Mouse (Mus musculus): ENCODE data around the gene Itga2b. TPM values are rescaled to one million over a fixed set of nuclear protein-coding genes. Genes with fewer than 3 reads are reported as not detected.

Itga2b gene
- polyA plus RNA-seq, 1 experiment, result 1.9 TPM

DNA sequence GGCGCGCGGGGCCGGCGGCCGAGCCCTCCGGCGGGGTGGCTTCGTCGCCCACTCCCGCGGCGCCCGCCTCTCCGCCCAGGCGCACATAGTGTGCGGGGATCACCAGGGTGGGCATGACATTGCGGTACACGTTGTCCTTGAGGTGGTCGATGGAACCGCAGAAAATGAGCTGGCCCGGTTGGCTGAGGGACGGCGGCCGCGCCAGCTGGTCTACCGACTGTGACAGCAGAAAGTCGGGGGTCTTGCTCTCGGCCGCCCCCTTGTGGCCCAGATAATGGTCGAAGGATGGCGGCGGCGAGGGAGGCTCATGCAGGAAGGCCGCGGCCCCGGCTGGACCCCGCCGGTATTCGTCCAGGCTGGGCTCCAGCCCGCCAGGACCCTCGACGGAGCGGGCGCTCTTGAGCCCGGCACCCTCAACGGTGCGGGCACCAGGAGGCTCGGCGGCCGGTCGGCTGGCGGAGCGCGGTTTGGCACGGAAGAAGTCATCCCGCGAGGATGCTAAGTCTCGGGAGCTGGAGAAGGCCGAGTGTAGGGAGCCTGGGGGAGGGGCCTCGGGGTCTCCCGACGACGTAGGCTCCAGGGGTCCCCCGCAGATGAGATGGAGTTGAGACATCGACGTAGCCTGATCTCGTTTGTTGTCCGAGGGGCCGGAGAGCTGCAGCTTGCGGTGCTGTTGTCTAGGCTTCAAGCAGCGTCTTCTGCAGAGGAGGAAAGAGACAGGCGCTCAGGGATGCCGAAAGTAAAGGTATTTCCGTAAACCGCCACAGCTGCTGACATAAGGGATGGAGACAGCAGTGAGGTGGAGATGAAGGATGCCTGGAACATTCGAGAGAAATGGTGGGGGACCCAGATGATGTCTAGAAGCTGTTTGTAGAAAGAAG is 31.5 kb downstream of the Itga2b start:
- 17% methylated on average over 77 of the region's 77 CpGs for WGBS
- DNase-seq (ENCODE audit: low read depth, low spot score), result no peak

DNA sequence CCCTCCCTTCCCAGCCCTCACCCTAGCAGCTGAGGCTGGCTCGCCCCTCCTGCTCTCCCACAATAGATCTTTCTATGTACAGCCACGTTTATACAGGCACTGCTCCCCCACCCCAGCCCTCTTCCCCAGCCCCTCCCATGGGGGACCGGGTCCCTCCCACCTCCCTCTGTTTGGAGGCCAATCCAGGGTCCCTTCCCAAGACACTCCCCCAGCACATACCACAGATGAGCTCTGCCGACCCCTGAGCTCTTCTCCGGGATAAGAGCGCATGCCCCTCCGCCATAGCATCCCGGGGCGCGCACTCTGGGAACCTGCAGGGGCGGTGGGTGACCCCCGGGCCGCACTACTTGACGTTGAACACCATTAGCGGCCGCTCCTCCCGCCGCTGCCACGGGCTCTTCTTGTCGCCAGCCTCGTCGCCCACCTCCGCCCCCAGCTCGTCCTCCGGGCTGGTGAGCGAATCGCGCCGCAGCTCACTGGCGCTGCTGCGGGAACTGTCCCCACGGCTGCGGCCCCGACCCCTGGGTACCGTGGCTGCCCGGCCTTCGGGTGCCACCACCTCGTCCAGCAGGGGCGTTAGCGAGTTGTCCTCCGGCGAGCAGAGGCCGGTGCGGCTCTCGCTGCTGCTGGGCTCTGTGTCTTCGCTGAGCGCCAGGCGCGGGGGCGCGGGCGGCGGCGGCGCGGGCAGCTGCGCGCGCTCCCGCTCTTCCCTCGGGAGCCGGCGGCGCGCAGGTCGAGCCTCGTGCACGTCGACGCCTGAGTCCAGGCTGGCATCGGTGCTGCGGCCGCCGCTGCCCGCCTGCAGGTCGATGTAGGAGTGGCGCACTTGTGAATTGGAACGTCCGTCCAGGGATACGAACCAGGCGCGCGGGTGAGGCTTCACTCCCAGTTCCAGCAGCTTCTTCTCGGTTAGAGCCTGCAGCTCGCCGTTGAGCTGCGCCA is 32.5 kb downstream of the Itga2b start:
- DNase-seq (ENCODE audit: low read depth, low spot score), result no peak

DNA sequence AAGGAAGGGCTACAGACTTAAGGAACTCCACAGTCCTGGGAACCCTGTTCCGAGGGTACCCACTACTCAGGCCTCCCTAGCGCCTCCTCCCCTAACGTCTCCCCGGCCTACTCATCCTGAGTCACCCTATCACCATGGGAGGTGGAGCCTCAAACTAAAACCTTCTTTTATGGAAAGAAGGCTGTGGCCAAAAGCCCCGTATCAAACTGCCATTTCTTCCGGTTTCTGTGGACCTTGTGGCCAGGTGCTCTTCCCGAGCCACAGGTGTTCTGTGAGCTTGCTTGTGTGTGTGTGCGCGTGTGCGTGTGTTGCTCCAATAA is 33.5 kb downstream of the Itga2b start:
- 47% methylated on average over 10 of the region's 10 CpGs for WGBS
- DNase-seq (ENCODE audit: low read depth, low spot score), result no peak

More for the DNA sequence above, 32.5 kb downstream of the Itga2b start:
- WGBS, result 13% methylated on average over 87 of the region's 87 CpGs

DNA sequence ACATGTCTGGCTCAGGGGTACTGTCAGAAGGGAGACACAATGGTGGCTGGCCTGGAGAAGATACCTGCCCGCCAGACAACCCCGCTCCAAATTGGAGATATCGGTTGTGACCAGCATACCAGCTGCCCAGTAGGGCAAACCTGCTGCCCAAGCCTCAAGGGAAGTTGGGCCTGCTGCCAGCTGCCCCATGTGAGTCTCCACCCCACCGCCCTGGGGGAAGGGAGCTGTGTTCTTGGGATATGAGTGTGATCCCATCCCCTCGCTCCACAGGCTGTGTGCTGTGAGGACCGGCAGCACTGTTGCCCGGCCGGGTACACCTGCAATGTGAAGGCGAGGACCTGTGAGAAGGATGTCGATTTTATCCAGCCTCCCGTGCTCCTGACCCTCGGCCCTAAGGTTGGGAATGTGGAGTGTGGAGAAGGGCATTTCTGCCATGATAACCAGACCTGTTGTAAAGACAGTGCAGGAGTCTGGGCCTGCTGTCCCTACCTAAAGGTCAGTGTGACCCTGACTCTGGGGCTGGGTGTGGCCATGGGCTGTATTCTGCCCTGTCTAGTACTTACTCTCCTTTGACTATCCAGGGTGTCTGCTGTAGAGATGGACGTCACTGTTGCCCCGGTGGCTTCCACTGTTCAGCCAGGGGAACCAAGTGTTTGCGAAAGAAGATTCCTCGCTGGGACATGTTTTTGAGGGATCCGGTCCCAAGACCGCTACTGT is 34.0 kb downstream of the Itga2b start:
- DNase-seq (ENCODE audit: low read depth, low spot score), result no peak
- WGBS, result 87% methylated on average over 18 of the region's 18 CpGs

DNA sequence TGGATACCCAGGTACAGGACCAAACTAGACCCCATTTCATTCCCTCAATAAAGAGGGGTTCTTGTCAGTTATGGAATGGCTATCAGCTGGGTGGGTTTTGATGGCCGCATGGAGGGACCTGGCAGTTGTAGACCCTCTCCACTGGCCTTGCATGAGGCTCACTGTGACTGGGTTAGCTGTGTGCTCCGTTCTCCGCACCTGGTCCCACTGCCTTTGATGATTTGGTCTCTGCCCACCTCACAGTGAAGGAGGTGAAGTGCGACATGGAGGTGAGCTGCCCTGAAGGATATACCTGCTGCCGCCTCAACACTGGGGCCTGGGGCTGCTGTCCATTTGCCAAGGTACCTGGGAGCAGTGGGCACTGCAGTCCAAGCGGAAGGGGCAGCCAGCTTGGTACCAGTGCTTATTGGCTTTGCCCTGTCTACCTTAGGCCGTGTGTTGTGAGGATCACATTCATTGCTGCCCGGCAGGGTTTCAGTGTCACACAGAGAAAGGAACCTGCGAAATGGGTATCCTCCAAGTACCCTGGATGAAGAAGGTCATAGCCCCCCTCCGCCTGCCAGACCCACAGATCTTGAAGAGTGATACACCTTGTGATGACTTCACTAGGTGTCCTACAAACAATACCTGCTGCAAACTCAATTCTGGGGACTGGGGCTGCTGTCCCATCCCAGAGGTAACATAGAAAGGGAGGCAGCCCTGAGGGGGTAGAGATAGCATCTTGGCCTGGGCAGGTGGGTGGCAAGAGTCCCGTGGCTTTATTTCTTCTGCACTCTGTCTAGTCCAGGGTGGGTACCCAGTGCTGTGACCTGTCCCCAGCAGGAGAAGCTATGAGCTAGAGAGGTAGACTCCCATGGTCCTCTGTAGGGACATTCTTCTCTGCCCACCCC is 34.9 kb downstream of the Itga2b start:
- 89% methylated on average over 11 of the region's 11 CpGs for WGBS
- DNase-seq (ENCODE audit: low read depth, low spot score), result no peak

DNA sequence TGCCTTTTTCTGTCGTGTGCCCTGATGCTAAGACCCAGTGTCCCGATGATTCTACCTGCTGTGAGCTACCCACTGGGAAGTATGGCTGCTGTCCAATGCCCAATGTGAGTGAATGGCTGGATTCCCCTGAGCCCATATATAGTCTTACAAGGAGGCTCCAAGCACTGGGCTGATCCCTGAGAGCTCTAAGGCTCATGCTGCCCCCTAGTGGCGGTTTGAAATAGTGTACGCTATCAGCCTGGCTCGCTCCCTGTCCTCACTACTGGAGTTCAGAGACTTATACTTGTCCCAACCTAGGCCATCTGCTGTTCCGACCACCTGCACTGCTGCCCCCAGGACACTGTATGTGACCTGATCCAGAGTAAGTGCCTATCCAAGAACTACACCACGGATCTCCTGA is 35.5 kb downstream of the Itga2b start:
- DNase-seq (ENCODE audit: low read depth, low spot score), result peak; percentile 81

DNA sequence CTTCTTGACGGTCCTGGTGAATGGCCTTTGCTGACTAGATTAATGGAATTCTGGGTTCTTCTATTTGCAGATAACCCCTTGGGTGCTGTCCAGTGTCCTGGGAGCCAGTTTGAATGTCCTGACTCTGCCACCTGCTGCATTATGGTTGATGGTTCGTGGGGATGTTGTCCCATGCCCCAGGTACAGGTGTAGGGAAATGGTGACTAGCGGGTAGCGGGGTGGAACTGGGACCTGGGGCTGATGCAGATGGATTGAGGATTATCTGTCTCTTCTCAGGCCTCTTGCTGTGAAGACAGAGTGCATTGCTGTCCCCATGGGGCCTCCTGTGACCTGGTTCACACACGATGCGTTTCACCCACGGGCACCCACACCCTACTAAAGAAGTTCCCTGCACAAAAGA is 36.1 kb downstream of the Itga2b start:
- no peak for DNase-seq (ENCODE audit: low read depth, low spot score)
- 93% methylated on average over 7 of the region's 7 CpGs for WGBS

More for the DNA sequence above, 35.5 kb downstream of the Itga2b start:
- 13% methylated on average over 7 of the region's 7 CpGs for WGBS

DNA sequence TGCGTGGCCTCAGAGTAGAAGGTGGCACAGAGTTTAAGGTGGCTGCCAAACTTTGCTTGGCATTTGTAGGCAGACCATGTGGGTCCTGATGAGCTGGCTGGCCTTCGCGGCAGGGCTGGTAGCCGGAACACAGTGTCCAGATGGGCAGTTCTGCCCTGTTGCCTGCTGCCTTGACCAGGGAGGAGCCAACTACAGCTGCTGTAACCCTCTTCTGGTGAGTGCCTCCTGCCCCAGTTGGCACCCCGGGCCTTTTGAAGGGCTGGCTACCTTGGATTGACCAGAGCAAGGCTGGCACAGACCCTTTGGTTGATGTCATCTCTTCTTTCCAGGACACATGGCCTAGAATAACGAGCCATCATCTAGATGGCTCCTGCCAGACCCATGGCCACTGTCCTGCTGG is 37.0 kb downstream of the Itga2b start:
- 81% methylated on average over 6 of the region's 6 CpGs for WGBS
- no peak for DNase-seq (ENCODE audit: low read depth, low spot score)

DNA sequence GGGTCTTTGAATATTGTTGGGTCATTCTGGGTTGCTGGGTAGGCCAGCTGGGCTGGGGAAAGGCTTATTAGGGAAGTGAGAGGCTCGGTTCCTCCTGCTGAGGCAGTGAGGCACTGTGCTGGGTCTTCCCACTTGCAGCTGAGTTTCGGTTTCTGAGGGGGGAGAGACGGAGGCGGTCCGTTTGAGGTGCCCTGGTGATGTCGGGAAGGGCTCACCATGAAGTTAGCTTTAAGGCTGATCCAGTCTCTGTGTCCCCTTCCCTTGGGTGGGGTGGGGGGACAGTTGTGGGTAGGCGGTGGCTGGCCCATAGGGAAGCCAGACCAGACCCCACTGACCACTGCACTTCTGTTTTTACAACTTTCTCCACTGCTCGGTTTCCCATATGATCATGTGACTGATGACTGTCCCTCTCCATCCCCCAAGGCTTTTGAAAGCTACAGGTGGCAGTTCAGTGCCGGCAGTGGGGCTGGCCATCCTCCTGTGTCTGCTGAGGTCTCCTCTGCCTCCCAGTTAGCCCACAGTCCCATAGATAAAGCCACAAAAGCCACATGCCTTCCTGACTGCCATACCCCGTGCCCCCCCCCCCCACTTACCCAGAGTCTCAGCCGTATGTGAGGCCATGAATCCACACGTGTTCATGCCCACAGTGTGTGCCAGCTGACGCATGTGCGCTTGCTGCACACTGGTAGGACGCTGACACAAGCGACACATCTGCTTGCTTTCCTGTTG is 37.6 kb downstream of the Itga2b start:
- WGBS, result 59% methylated on average over 16 of the region's 16 CpGs
- no peak for DNase-seq (ENCODE audit: low read depth, low spot score)

DNA sequence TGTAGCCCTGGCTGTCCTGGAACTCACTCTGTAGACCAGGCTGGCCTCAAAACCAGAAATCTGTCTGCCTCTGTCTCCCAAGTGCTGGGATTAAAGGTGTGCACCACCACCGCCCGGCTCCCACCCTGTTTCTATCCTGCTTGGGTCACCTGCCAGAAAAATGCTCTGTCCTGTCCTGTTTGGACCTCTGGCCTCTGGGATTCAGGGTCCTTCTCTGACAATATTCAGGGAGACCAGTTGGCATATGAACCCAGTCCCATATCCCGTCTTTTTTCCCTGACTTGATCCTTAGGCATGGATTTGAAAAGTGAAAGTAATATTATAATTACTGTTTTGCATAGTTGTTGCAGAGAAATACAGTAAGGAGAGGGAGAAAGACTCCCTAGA is 38.2 kb downstream of the Itga2b start:
- DNase-seq (ENCODE audit: low read depth, low spot score), result no peak
- WGBS, result 57% methylated on average over 3 of the region's 3 CpGs

DNA sequence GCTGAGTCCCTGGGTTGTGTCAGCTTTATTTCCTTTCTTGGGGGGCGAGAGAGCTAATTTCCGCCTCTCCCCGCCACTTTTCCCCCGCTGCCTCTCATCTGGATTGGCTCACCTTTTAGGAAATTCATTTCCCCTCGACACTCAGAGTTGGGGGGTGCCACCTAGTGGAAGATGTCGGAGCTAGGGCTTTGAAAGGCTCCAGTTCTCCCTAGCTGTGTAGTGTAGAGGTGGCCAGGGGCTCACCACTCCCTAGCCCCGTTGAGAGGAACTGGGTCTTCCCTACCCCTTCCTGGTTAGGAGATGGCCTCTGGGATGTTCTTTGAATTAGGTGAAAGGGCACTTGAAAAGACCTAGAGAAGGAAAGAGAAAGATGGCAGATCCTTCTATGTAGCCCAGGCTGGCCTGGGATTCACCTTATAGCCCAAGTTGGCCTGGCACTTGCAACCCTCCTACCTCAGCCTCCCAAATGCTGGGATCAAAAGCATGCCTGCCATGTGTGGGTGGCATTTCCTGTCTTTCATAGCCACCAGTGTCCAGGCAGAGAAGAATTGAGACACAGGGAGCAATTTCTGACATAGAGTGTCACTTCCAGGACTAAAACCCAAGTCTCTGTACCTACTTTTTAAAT is 38.8 kb downstream of the Itga2b start:
- under 1% methylated on average over 7 of the region's 7 CpGs for WGBS
- DNase-seq (ENCODE audit: low read depth, low spot score), result peak; percentile 62

DNA sequence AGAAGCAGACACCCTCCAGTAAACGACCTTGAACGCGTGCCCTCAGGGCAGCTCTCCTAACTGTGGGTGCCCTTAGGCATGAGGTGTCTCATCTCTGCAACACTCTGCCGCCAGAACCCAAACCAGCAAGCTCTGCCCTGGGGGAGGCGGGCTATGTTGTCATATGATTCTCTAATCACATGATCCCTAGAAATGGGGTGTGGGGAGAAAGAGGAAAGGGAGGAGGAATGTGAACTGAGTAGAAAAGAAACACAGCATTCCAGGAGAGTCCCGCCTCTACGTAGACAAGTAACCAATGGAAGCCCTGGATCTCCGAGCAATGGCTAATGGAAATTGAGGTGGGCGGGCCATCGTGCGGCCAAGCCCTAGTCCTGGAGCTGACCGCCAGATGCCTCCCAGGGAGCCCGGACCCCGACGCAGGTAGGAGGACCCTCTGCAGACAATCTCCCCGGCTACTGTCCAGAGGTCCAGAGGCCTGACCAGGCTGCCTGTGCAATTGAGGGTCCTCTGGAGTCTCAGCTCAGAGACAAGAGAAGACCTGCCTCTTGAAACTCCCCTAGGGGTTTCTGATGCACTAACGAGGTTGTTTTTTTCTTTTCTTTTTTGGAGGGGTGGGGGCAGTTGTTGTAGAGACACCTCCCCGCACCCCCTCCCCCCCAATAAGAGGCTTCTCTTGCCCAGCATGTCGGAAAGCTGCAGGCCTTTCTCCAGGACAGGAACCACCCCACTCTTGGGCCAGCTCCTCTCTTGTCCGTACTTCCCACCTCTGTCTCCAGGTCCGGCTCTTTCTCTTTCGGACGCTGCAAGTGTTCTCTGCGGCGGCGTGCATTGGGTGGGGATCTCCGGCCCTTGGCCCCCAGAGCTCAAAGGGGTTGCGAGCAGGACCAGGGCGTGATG is 39.6 kb downstream of the Itga2b start, which contains the start of gene Grn:
TSS of gene Grn (plus strand) at position 195 of the 897 bp plus-strand sequence.
- under 1% methylated on average over 29 of the region's 29 CpGs for WGBS
- peak; percentile 97 for DNase-seq (ENCODE audit: low read depth, low spot score)

DNA sequence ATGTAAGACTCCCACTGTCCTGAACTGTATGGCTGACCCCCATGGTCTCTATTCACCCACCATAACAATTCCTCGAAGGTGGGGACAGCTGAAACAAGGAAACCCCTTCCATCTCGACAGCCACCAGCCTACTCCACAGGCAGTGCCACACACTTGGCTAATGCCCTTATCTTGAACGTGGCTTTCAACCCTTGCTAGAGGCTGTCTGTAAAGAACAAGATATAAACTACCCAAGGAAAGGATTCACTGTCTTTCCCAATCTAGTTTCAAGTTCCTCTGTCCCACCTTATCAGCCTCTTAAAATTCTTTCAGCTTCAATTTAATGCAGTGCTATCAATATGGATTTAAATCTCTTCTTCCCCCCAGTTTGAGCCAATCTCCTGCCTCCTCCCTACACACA is 40.4 kb downstream of the Itga2b start:
- no peak for DNase-seq (ENCODE audit: low read depth, low spot score)
- WGBS, result 27% methylated on average over 3 of the region's 3 CpGs

DNA sequence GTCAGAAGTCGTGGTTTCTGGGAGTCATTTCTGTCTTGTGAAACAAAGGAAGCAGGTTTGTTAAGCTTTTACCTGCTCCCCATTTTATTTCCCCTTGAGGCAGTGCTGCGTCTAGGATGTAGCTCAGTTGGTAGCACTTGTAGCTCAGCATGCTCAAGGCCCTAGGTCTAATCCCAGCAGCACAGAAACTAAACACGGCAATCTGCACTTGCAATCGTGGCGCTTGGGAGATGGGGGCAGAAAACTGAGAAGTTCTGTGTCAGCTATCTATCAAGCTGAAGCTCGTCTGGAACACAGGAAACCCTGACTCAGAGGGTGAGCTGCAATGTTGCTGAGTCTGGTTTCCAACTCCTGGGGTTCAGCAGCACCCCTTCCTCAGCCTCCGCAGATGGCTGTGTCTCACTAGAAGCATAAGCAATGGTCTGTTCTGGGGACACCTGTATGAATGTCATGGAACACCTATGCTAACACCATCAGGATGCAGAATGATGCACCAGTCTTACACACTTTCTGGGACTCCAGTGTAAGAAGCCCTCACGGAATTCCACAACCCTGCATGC is 40.9 kb downstream of the Itga2b start:
- no peak for DNase-seq (ENCODE audit: low read depth, low spot score)
- WGBS, result 68% methylated on average over 8 of the region's 8 CpGs

DNA sequence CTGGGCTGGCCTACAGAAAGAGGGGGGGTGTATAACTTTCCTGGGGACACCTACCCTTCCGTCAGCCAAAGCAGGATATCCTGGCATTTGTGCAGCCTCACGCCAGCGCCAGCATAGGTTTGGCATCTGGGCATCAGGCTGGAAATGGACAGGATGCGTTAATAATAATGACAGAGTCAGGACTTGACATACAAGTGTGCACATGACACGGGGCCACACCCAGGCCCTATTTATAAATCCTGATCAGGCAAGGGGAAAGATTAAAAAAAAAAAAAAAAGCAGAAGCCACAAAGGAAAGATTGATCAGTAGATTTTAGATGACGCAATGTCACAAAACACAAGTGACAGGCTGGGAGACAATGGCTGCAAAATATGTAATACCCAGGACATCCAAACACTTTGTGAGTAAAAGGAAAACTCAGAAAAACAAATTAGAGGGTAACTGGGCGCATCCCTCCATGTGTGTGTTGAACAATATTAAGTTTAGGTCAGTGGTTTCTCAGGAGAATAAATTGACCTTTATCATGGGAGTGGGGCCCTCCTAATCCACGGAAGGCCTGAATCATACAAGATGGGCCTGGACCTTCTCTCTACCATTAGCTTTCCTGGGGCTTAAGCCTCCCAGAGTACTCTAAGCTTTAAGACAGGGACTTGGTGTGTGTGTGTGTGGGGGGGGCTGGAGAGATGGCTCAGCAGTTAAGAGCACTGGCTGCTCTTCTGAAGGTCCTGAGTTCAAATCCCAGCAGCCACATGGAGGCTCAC is 44.2 kb downstream of the Itga2b start:
- no peak for DNase-seq (ENCODE audit: low read depth, low spot score)
- WGBS, result 82% methylated on average over 8 of the region's 8 CpGs

DNA sequence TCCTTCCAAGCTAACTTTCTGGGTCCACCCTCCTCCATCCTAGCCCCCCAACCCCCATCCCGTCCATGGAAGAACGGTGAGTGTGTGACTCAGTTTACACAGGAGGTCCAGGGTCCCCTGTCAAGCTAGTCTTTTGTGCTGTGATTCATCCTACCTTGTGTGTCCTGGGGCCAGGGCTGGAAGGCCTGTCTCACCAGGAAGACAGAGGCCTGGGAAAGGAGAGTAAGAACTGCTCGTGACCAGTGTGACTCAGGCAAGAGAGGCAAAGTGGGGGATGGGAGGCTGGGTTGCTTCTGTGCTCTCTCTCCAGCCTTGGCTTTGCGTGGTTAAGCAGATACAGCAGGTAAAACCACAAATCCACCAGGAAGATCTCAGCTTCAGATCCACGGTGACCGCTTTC is 45.3 kb downstream of the Itga2b start:
- no peak for DNase-seq (ENCODE audit: low read depth, low spot score)
- 81% methylated on average over 6 of the region's 6 CpGs for WGBS
